Mouse (Mus musculus): ENCODE measurements around the gene Rps6kl1. TPM values are rescaled to one million over a fixed set of nuclear protein-coding genes. Genes with fewer than 3 reads are reported as not detected.
A peak's percentile ranks its signal among the peaks of the same experiment; 100 is the strongest.
"Not testable (repeated sequence)": the region's sequence is repeated elsewhere in the genome, so short reads cannot be mapped to it uniquely, and the experiment has no call there.

The Rps6kl1 gene
- polyA plus RNA-seq, 1 experiment from 2014 or later, result 2.2 TPM

- Histone ChIP-seq H3K9me3 (no peaks in the 10 kb centered on the region), H3K4me3 (no peak overlapping the region), H3K27me3 (replicated peaks; ENCODE audit: low read depth, poor library complexity, severe bottlenecking) (peaks cover 59% of the 10 kb centered on the region), H3K27ac (replicated peaks) (no peak overlapping the region), H3K4me1 (peaks cover 35% of the 10 kb centered on the region), H3K36me3 (replicated peaks) (no peaks in the 10 kb centered on the region)
- 85% methylated on average over 9 of the region's 9 CpGs for WGBS
- DNase-seq (ENCODE audit: low spot score), result no peak
These were observed 4.2 kb downstream of the Rps6kl1 start for GRCm38 (mm10) chr12:85146881-85147280.

DNA sequence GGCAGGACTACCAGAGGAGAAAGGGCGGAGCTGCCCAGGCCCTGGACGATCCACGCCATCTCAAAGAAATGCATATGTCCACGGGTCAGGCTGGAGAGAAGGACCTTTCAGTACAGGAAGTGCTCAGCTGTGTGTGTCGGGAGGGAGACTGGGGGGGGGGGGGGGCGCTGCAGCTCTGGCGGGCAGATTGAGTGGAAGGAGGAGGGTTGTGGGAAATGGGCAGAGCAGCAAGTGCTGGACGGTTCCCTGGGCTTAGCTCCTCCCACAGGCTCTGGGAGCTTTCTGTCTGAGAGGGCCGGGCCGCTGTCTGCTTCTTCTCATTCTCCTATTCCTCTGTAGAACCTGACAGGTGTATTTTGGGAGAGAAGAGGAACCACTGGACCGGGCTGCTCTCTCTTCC lies 4.7 kb downstream of the Rps6kl1 start:
- Histone ChIP-seq H3K4me1 (peaks cover 35% of the 10 kb centered on the region), H3K36me3 (replicated peaks) (no peaks in the 10 kb centered on the region), H3K4me3 (no peak overlapping the region), H3K27ac (replicated peaks) (0 out of 2 replicates have a peak overlapping the region, but pooled peaks have one; percentile 35), H3K9me3 (no peaks in the 10 kb centered on the region), H3K27me3 (replicated peaks; ENCODE audit: low read depth, poor library complexity, severe bottlenecking) (peaks cover 54% of the 10 kb centered on the region)
- WGBS, result 26% methylated on average over 10 of the region's 11 CpGs
- peak; percentile 47 for DNase-seq (ENCODE audit: low spot score)

DNA sequence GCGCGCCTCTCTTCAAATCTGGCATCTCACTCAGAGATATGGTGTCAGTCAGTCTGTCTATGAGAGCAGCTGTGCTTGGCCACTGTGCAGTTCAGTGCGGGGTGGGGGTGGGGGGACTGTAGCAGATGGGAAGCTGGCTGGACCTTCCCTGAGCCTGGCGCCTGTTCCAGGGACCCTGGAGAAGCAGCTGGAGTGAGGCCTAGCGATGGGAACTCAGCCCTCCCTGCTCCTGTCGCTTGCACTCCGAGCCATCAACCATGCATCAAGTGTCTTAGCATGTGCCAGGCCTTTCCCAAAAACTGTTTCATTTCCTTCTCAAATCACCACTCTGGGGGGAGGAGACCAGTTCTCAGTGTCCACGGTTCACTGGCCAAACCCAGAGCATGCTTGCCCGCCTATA lies 5.4 kb downstream of the Rps6kl1 start:
- H3K9me3 ChIP-seq, result no peaks in the 10 kb centered on the region
- peaks cover 53% of the 10 kb centered on the region for H3K27me3 ChIP-seq (replicated peaks; ENCODE audit: low read depth, poor library complexity, severe bottlenecking)
- H3K36me3 ChIP-seq (replicated peaks), result no peaks in the 10 kb centered on the region
- WGBS, result 77% methylated on average over 9 of the region's 9 CpGs
- H3K27ac ChIP-seq (replicated peaks), result no peak overlapping the region
- no peak overlapping the region for H3K4me3 ChIP-seq
- peaks cover 29% of the 10 kb centered on the region for H3K4me1 ChIP-seq
- no peak for DNase-seq (ENCODE audit: low spot score)

- no peak overlapping the region for H3K27ac ChIP-seq (replicated peaks)
- 93% methylated on average over 4 of the region's 4 CpGs for WGBS
These were observed 6.2 kb downstream of the Rps6kl1 start for GRCm38 (mm10) chr12:85144821-85145220.

GRCm38 (mm10) chr12:85144276-85144675 lies 6.8 kb downstream of the Rps6kl1 start:
- H3K36me3 ChIP-seq (replicated peaks); H3K9me3 ChIP-seq: not testable (repeated sequence)
- 64% methylated on average over 2 of the region's 2 CpGs for WGBS

More at GRCm38 (mm10) chr12:85144821-85145220, 6.2 kb downstream of the Rps6kl1 start:
- DNase-seq (ENCODE audit: low spot score), result no peak
- no peak overlapping the region for H3K4me3 ChIP-seq
- no peaks in the 10 kb centered on the region for H3K36me3 ChIP-seq (replicated peaks)
- no peaks in the 10 kb centered on the region for H3K9me3 ChIP-seq
- peaks cover 26% of the 10 kb centered on the region for H3K4me1 ChIP-seq
- H3K27me3 ChIP-seq (replicated peaks; ENCODE audit: low read depth, poor library complexity, severe bottlenecking), result peaks cover 53% of the 10 kb centered on the region

GRCm38 (mm10) chr12:85142803-85143202 lies 8.3 kb downstream of the Rps6kl1 start:
- 11% methylated on average over 4 of the region's 4 CpGs for WGBS
- Histone ChIP-seq H3K27ac (replicated peaks) (no peak overlapping the region), H3K9me3 (no peaks in the 10 kb centered on the region), H3K4me1 (peaks cover 23% of the 10 kb centered on the region), H3K4me3 (no peak overlapping the region), H3K36me3 (replicated peaks) (no peaks in the 10 kb centered on the region), H3K27me3 (replicated peaks; ENCODE audit: low read depth, poor library complexity, severe bottlenecking) (peaks cover 47% of the 10 kb centered on the region)
- peak; percentile 86 for DNase-seq (ENCODE audit: low spot score)

More at GRCm38 (mm10) chr12:85144276-85144675, 6.8 kb downstream of the Rps6kl1 start:
- Histone ChIP-seq H3K4me1 (peaks cover 26% of the 10 kb centered on the region), H3K27me3 (replicated peaks; ENCODE audit: low read depth, poor library complexity, severe bottlenecking) (peaks cover 53% of the 10 kb centered on the region)
- not testable (repeated sequence) for DNase-seq (ENCODE audit: low spot score); H3K27ac ChIP-seq (replicated peaks); H3K4me3 ChIP-seq

- no peak for DNase-seq (ENCODE audit: low spot score)
- Histone ChIP-seq H3K36me3 (replicated peaks) (peaks cover 1% of the 10 kb centered on the region), H3K4me3 (no peak overlapping the region), H3K4me1 (peaks cover 19% of the 10 kb centered on the region), H3K9me3 (no peaks in the 10 kb centered on the region), H3K27ac (replicated peaks) (no peak overlapping the region), H3K27me3 (replicated peaks; ENCODE audit: low read depth, poor library complexity, severe bottlenecking) (peaks cover 30% of the 10 kb centered on the region)
- WGBS, result 84% methylated on average over 6 of the region's 6 CpGs
These were observed 10.0 kb downstream of the Rps6kl1 start for GRCm38 (mm10) chr12:85141096-85141495.

- peaks cover 26% of the 10 kb centered on the region for H3K27me3 ChIP-seq (replicated peaks; ENCODE audit: low read depth, poor library complexity, severe bottlenecking)
- no peak overlapping the region for H3K27ac ChIP-seq (replicated peaks)
- peaks cover 12% of the 10 kb centered on the region; the same call in 1 of the 2 replicates for H3K4me1 ChIP-seq
- no peak for DNase-seq (ENCODE audit: low spot score)
- 47% methylated on average over 18 of the region's 18 CpGs for WGBS
- H3K4me3 ChIP-seq, result 0 out of 2 replicates have a peak overlapping the region, but pooled peaks have one; percentile 23
- H3K36me3 ChIP-seq (replicated peaks), result peaks cover 11% of the 10 kb centered on the region
- H3K9me3 ChIP-seq, result no peaks in the 10 kb centered on the region
These were observed 10.9 kb downstream of the Rps6kl1 start for GRCm38 (mm10) chr12:85140036-85140701.

- no peak overlapping the region for H3K4me3 ChIP-seq
- H3K27me3 ChIP-seq (replicated peaks; ENCODE audit: low read depth, poor library complexity, severe bottlenecking), result peaks cover 26% of the 10 kb centered on the region
- peaks cover 9% of the 10 kb centered on the region; the same call in 1 of the 2 replicates for H3K4me1 ChIP-seq
- 83% methylated on average over 4 of the region's 4 CpGs for WGBS
- no peaks in the 10 kb centered on the region for H3K9me3 ChIP-seq
- DNase-seq (ENCODE audit: low spot score), result no peak
- peaks cover 43% of the 10 kb centered on the region for H3K36me3 ChIP-seq (replicated peaks)
- no peak overlapping the region for H3K27ac ChIP-seq (replicated peaks)
These were observed 14.4 kb downstream of the Rps6kl1 start for GRCm38 (mm10) chr12:85136627-85137026.

- H3K4me1 ChIP-seq, result peaks cover 9% of the 10 kb centered on the region; the same call in 1 of the 2 replicates
These were observed 15.3 kb downstream of the Rps6kl1 start for GRCm38 (mm10) chr12:85135513-85136470.

DNA sequence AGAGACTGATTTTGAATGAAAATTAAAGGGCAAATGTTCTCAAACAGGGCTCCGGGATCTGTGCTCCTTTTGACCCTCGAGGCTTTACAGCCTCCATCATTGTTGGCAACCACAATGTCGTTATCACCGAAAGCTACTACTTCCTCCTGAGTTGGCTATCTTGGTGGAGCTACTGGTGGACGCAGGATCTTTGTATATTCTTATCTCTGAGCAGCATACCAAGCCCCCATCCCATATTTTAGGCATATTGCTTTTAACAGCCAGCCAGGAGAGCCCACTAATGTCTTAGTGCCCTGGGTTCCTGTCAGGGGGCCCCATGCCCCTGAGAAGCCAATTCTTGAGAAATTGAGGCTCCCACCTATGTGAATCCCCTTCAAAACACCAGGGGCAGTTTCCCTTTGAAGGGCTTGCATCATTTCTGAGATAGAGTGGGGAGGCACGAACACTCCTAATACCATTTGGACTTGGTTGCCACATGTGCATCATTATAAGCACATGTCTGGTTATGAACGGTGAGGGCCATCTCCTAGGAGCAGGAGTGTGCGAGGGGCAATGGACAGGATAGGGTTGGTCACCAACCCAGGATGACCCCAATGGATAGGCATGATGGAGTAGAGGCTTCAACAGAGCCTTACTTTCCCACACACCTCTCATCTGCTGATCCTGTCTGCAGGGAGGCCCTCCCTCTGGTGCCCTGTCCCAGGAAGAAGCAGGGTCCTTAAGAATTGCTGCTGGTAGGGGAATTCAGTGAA lies 16.8 kb downstream of the Rps6kl1 start:
- H3K4me1 ChIP-seq, result peaks cover 6% of the 10 kb centered on the region; the same call in 1 of the 2 replicates
- H3K36me3 ChIP-seq (replicated peaks), result peaks cover 67% of the 10 kb centered on the region
- H3K4me3 ChIP-seq, result no peak overlapping the region
- no peak overlapping the region for H3K27ac ChIP-seq (replicated peaks)
- H3K27me3 ChIP-seq (replicated peaks; ENCODE audit: low read depth, poor library complexity, severe bottlenecking), result peaks cover 6% of the 10 kb centered on the region; the same call in 1 of the 2 replicates
- 89% methylated on average over 8 of the region's 8 CpGs for WGBS
- H3K9me3 ChIP-seq, result no peaks in the 10 kb centered on the region
- no peak for DNase-seq (ENCODE audit: low spot score)

More at GRCm38 (mm10) chr12:85135513-85136470, 15.3 kb downstream of the Rps6kl1 start:
- DNase-seq (ENCODE audit: low spot score), result no peak
- H3K9me3 ChIP-seq, result no peaks in the 10 kb centered on the region
- WGBS, result 79% methylated on average over 19 of the region's 19 CpGs
- no peak overlapping the region for H3K27ac ChIP-seq (replicated peaks)
- peaks cover 51% of the 10 kb centered on the region for H3K36me3 ChIP-seq (replicated peaks)
- no peak overlapping the region for H3K4me3 ChIP-seq
- H3K27me3 ChIP-seq (replicated peaks; ENCODE audit: low read depth, poor library complexity, severe bottlenecking), result peaks cover 21% of the 10 kb centered on the region

DNA sequence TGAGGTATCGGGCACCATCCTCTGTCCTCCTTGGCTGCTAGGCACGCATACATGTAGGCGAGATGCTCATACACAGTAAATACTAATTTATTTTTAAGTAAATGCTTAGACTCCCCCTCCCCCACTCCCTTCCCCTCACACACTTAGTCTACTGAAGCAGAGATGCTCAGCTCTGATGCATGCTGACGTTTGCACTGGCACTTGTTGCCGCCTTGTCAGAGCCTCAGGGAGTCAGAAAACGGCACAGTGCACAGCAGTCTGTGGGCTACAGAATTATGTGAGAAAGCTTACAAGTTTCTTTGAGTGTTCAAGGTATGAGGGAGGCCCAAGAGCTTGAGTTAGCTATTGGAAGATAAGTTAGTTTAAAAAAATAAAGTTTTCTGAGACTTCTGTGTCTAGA lies 19.7 kb downstream of the Rps6kl1 start:
- Histone ChIP-seq H3K9me3 (no peaks in the 10 kb centered on the region), H3K36me3 (replicated peaks) (peaks cover 95% of the 10 kb centered on the region), H3K27me3 (replicated peaks; ENCODE audit: low read depth, poor library complexity, severe bottlenecking) (no peaks in the 10 kb centered on the region), H3K4me3 (no peak overlapping the region), H3K27ac (replicated peaks) (no peak overlapping the region), H3K4me1 (peaks cover 4% of the 10 kb centered on the region; the same call in 1 of the 2 replicates)
- WGBS, result 91% methylated on average over 6 of the region's 6 CpGs
- no peak for DNase-seq (ENCODE audit: low spot score)

All from embryonic facial prominence, embryonic 10.5 days (tissue).